Mouse (Mus musculus) midbrain, embryonic 16.5 days (tissue): ENCODE measurements around the gene Pmf1. TPM values are rescaled to one million over a fixed set of nuclear protein-coding genes. Genes with fewer than 3 reads are reported as not detected.

Experiments used
- ATAC-seq: fragments of 200-750 bp; cut with Nextera tagmentation; 2 replicates; pipeline ENCODE4 v1.8.0; 2017; ENCODE audit warnings: moderate TSS enrichment
- H3K27ac ChIP-seq: fragments of 300-500 bp; sonication (generic); 2 replicates; pipeline ENCODE4 v1.5.1; 2014; ENCODE audit warnings: mild to moderate bottlenecking, low read length, mixed read lengths
- H3K27me3 ChIP-seq: fragments of 300-500 bp; sonication (generic); 2 replicates; pipeline ENCODE4 v1.6.1; 2014; ENCODE audit warnings: low read depth, low read length, mixed read lengths; ENCODE audit not compliant: control insufficient read depth, insufficient read depth
- H3K36me3 ChIP-seq: fragments of 300-500 bp; sonication (generic); 2 replicates; pipeline ENCODE4 v1.6.1; 2014; ENCODE audit warnings: mild to moderate bottlenecking, low read length, moderate library complexity, mixed read lengths; ENCODE audit not compliant: control insufficient read depth, insufficient read depth
- H3K4me1 ChIP-seq: fragments of 300-500 bp; sonication (generic); 2 replicates; pipeline ENCODE4 v1.6.1; 2014; ENCODE audit warnings: mild to moderate bottlenecking, low read length, mixed read lengths; ENCODE audit not compliant: control insufficient read depth, insufficient read depth
- H3K4me2 ChIP-seq: fragments of 300-500 bp; sonication (generic); 2 replicates; pipeline ENCODE4 v1.6.1; 2014; ENCODE audit warnings: mild to moderate bottlenecking, low read length, mixed read lengths
- H3K4me3 ChIP-seq: fragments of 300-500 bp; sonication (generic); 2 replicates; pipeline ENCODE4 v1.5.1; 2014; ENCODE audit warnings: low read depth, mild to moderate bottlenecking, low read length, moderate library complexity, mixed read lengths
- H3K9ac ChIP-seq: fragments of 300-500 bp; sonication (generic); 2 replicates; pipeline ENCODE4 v1.6.1; 2014; ENCODE audit warnings: low read depth, low read length, mixed read lengths
- H3K9me3 ChIP-seq: fragments of 300-500 bp; sonication (generic); replicated peaks from 2 replicates; pipeline ENCODE4 v1.6.1; 2014; ENCODE audit warnings: mild to moderate bottlenecking, low read length, mixed read lengths; ENCODE audit not compliant: control insufficient read depth, poor library complexity, severe bottlenecking
- WGBS: fragments of 180-500 bp; shearing (Covaris S2); extraction: QIAGEN DNeasy Blood & Tissue Kit; methylation state at CpG from one replicate; pipeline ENCODE4 v1.1.7; 2014; 5-methylcytosine and 5-hydroxymethylcytosine counted together
- microRNA-seq: library from miRNA; unstranded; fragments of <30 nt; microRNA quantifications from one replicate; pipeline ENCODE4, GENCODE M21; 2017
- polyA plus RNA-seq: library from polyadenylated mRNA; unstranded; fragments of >200 nt; fragmentation: Nextera tagmentation; extraction: Ambion mirVana; gene quantifications from 2 replicates; pipeline ENCODE4 v1.2.1, GENCODE M21; 2015

The Pmf1 gene
- polyA plus RNA-seq, 1 experiment from 2014 or later: 19.2 TPM

DNA sequence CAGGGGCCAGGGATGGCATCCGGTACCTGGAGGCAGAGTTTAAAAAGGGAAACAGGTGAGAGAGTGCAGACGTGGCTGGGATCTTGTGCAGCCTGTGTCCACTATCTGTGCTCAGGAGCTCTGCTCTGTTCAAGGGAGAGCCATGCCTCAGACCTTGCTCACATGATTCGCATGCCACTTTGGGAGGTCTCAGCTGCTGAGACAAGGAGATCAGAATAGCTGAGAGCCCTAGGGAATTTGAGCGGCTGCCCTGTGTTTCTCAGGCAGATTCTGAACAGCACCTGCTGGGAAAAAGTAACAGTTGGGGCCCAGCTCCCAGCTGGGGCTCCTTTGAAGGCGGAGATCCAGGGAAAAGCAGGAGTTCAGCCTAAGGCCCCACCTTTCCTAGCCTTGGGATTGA, 50.5 kb downstream of the Pmf1 start:
- WGBS: 67% methylated on average over 5 of the region's 5 CpGs
- no peak for ATAC-seq
- peaks cover 51% of the 10 kb centered on the region for H3K36me3 ChIP-seq
- H3K27me3 ChIP-seq: no peaks in the 10 kb centered on the region
- no peak overlapping the region for H3K4me3 ChIP-seq
- no peaks in the 10 kb centered on the region for H3K4me1 ChIP-seq
- H3K9me3 ChIP-seq: no peaks in the 10 kb centered on the region
- no peak overlapping the region for H3K4me2 ChIP-seq
- no peak overlapping the region for H3K27ac ChIP-seq
- H3K9ac ChIP-seq: no peak overlapping the region

DNA sequence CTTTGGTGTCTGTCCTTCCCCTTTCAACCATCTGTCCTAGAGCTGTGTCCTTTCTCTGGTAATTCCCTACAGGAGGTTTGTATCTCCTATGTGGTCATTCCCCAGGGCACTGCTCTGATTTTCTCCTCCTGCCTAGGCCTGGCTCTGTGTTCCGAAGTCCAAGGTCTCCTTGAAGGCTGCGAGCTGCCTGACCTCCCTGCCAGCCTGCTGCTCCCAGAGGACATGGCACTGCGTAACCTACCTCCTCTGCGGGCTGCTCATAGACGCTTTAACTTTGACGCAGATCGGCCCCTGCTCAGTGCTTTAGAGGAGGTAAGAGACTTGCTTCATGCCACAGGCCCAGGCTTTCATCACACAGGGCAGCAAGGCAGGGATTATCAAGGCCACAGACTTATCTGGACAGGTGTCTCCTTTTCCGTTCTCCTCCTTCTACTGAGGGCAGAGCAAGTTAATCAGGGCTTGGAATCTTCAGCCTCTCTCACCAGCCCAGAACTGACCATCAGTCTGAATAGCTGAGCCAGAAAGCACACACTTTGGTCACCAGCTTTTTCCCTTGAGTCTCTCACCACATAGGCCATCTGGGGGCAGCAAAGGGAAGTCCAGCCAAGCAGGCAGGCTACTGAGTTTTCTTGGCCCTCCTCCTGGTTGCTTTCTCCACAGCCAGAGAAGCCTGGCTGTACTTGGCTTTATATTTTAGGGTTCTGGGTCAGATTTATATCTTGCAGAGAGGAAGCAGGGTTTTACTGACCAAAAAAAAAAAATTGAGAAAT, 55.5 kb downstream of the Pmf1 start:
- Histone ChIP-seq H3K9me3 (no peaks in the 10 kb centered on the region), H3K27ac (no peak overlapping the region), H3K4me3 (no peak overlapping the region), H3K36me3 (peaks cover 68% of the 10 kb centered on the region), H3K9ac (no peak overlapping the region), H3K4me1 (no peaks in the 10 kb centered on the region), H3K4me2 (no peak overlapping the region), H3K27me3 (no peaks in the 10 kb centered on the region)
- WGBS: 94% methylated on average over 8 of the region's 8 CpGs
- ATAC-seq: no peak

GRCm38 (mm10) chr3:88352907-88353306, 57.2 kb downstream of the Pmf1 start:
- Histone ChIP-seq H3K4me1 (no peaks in the 10 kb centered on the region), H3K27ac (no peak overlapping the region), H3K9ac (no peak overlapping the region), H3K4me2 (no peak overlapping the region), H3K4me3 (no peak overlapping the region), H3K36me3 (peaks cover 70% of the 10 kb centered on the region), H3K9me3 (no peaks in the 10 kb centered on the region), H3K27me3 (no peaks in the 10 kb centered on the region)
- 91% methylated on average over 9 of the region's 9 CpGs for WGBS
- ATAC-seq: no peak

DNA sequence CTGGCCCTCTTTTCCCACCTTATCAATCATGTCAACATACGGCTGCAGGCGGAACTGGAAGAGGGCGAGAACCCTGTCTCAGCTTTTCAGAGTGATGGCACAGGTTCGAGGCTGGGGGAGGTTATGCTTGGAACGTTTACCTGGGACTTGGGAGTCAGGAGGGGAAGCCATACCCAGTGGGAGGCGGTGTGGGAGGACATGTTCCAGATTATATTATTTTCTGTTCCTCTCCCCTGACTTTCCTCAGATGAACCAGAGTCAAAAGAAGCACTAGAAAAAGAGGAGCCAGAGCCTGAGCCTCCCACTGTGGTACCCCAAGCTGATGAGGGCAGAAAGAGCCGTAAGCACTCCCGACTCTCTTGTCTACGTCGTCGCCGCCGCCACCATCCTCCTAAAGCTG, 59.4 kb downstream of the Pmf1 start:
- ATAC-seq: no peak

More for the DNA sequence above, 59.4 kb downstream of the Pmf1 start:
- no peaks in the 10 kb centered on the region for H3K4me1 ChIP-seq
- H3K36me3 ChIP-seq: peaks cover 84% of the 10 kb centered on the region
- no peaks in the 10 kb centered on the region for H3K9me3 ChIP-seq
- H3K4me2 ChIP-seq: no peak overlapping the region
- 97% methylated on average over 13 of the region's 13 CpGs for WGBS
- H3K9ac ChIP-seq: no peak overlapping the region
- no peaks in the 10 kb centered on the region for H3K27me3 ChIP-seq
- no peak overlapping the region for H3K27ac ChIP-seq
- H3K4me3 ChIP-seq: no peak overlapping the region

Small RNA genes within 50 kb of the gene (microRNA-seq; reads per million reads assigned to microRNA genes)
- not detected for gene Mir7011

Other genes with a start within 250 kb of the Pmf1 start
- 0.18 and 0.21 TPM in 2 replicates for gene Rhbg, start 155.6 kb downstream of the Pmf1 start, polyA plus RNA-seq
- gene Gm38392, start 123.1 kb downstream of the Pmf1 start, polyA plus RNA-seq: 0.16 TPM in 1 of 2 replicates, not detected in the other
- gene Tsacc, start 113.3 kb downstream of the Pmf1 start, polyA plus RNA-seq: 7.3 and 7.5 TPM in 2 replicates
- 419 and 444 TPM in 2 replicates for gene Cct3, start 113.2 kb downstream of the Pmf1 start, polyA plus RNA-seq
- gene Glmp, start 85.3 kb downstream of the Pmf1 start, polyA plus RNA-seq: 91.3 and 107 TPM in 2 replicates
- gene Tmem79, start 74.2 kb downstream of the Pmf1 start, polyA plus RNA-seq: 1.0 and 1.2 TPM in 2 replicates
- 61.4 and 65.7 TPM in 2 replicates for gene Smg5, start 74.1 kb downstream of the Pmf1 start, polyA plus RNA-seq
- 1.2 and 1.9 TPM in 2 replicates for gene Paqr6, start 45.7 kb downstream of the Pmf1 start, polyA plus RNA-seq
- gene Bglap3, start 37.6 kb downstream of the Pmf1 start, polyA plus RNA-seq: not detected in 2 replicates
- gene Bglap2, start 31.6 kb downstream of the Pmf1 start, polyA plus RNA-seq: 1.3 TPM in 1 of 2 replicates, not detected in the other
- gene Bglap, start 25.9 kb downstream of the Pmf1 start, polyA plus RNA-seq: 0.88 TPM in 1 of 2 replicates, not detected in the other
- 36.7 and 39.3 TPM in 2 replicates for gene Slc25a44, start 14.8 kb upstream of the Pmf1 start, polyA plus RNA-seq
- 42.5 and 44.0 TPM in 2 replicates for gene Sema4a, start 50.9 kb upstream of the Pmf1 start, polyA plus RNA-seq
- gene Lmna, start 99.6 kb upstream of the Pmf1 start, polyA plus RNA-seq: 51.0 and 59.7 TPM in 2 replicates
- gene Mex3a, start 122.1 kb upstream of the Pmf1 start, polyA plus RNA-seq: 28.6 and 33.0 TPM in 2 replicates
- gene Rab25, start 138.0 kb upstream of the Pmf1 start, polyA plus RNA-seq: 0.69 TPM in 1 of 2 replicates, not detected in the other
- gene Lamtor2, start 142.7 kb upstream of the Pmf1 start, polyA plus RNA-seq: 181 and 193 TPM in 2 replicates
- gene Ubqln4, start 143.4 kb upstream of the Pmf1 start, polyA plus RNA-seq: 39.8 and 41.3 TPM in 2 replicates
- 127 and 144 TPM in 2 replicates for gene Ssr2, start 165.5 kb upstream of the Pmf1 start, polyA plus RNA-seq
- 104 and 131 TPM in 2 replicates for gene Arhgef2, start 195.6 kb upstream of the Pmf1 start, polyA plus RNA-seq
- gene Rxfp4, start 242.8 kb upstream of the Pmf1 start, polyA plus RNA-seq: not detected in 2 replicates